Mouse (Mus musculus) left cerebral cortex, postnatal 10 days (tissue): ENCODE measurements around the gene Trf. TPM values are rescaled to one million over a fixed set of nuclear protein-coding genes. Genes with fewer than 3 reads are reported as not detected.
"Not testable (repeated sequence)": the region's sequence is repeated elsewhere in the genome, so short reads cannot be mapped to it uniquely, and the experiment has no call there.

Experiments used
- DNase-seq, 2 experiments: peaks; one replicate each; pipeline ENCODE4 v3.0.0; 2021 to 2022; ENCODE audit warnings: low spot score in 2 of 2, mixed read lengths in 1 of 2; ENCODE audit errors: extremely low spot score in 1 of 2
- intact Hi-C: fragments of 180-260 bp; cut with DNase I; formaldehyde crosslinking; loops from one replicate; pipeline ENCODE4 v1.15.1; 2025
- total RNA-seq, 2 experiments: library from RNA; stranded (reverse); gene quantifications; 2 replicates each; pipeline ENCODE4 v1.2.3; 2021

Trf gene
- total RNA-seq, 2 experiments from 2014 or later: 13.7 to 19.2 TPM

DNA sequence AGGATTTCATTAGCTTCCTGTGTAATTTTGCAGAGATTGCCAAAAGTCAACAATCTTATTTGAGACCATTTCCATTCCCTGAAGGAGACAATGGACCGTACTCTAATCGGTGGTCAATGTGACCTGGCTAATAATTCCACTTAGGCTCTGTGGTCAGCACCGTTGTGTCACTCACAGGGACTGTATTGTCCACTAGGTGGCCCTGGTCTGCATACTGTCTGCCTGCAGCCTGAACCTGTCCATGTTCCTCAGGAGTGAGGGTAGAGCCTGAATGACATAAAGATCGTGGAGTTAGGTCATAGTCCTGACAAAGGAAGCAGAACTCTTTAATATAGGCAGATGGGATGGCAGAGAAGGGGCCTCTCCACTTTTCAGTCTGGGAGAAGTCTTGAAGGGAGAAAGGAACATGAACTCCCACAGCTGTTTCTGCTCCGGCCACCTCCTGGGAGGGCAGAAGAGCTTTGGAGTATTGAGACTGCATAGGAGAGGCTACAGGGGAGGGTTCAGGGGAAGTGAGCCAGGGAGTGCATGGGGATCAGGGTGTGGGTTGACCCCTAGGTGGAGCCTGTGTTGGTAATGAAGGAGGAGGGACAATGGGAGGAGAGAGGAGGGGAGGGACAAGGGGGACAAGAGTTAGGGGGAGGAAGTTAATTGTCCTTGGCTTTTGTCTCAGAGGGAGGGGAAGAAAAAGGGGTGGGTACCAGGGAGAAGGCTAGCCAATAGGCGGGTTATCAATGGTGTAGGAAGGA, 55.3 kb downstream of the Trf start:
- peak in 1 of 2 experiments; percentile 46 for DNase-seq
- intact Hi-C loops: loop anchor here (5.0 kb wide), 1 partner anchor 83 kb away; no protein-coding TSS in a partner anchor

DNA sequence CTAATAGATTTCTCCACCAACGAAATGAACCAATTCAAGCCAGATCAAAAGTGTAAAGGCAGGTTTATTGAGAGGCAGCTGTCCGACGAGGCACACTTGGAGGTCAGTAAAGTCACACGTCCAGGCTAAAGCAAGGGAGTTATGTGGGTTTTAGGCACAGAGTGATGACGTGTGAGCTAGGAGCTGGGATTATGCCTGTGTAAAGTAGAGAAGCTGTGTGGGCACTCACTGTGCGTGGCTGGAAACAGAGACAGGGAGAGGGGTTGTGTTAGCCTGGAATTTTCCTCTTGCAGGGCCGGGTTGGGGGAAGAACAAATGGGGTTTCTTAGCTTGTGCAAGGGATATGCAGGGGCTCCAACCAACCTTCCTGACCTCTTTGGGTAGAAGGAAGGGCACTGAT, 61.5 kb downstream of the Trf start:
- intact Hi-C loops: no loop called here
- DNase-seq: no peak

DNA sequence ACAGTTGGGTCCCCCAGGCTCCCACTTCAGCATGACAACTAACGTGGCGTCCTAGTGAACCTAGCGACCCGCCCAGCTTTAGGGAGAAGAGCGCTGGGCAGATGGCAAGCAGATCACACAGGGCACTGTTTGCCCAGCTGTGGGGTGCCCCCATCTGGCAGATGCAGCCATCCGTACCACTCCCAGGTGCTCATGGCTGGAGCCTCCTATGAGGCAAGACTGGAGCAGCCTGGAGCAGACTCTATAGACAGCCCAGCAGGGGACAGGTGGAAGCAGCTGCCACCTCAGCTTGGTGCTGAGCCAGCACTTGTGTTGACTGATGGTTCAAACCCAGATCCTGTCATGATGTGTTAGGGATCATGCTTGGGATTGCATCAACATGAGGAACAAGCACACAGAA, 62.2 kb downstream of the Trf start:
- peak in 1 of 2 experiments; percentile 20 for DNase-seq
- intact Hi-C loops: no loop called here

DNA sequence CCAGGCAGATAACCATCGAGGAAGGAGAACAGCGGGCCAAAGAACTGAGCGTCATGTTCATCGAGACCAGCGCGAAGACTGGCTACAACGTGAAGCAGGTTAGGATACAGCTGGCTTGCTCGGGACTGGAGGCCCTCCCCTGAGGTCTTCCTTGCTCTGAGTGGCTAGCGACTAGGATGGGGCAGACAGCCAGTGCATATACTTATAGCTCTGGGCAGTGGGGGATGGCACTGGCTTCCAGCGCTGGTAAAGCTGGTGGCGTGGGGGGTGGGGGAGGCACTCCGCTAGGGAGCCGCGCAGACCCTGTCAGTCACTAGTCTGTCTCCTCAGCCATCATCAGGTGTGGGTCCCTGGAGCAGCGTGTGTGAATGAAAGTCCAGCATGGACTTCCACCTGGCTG, 66.4 kb downstream of the Trf start:
- intact Hi-C loops: no loop called here
- DNase-seq: no peak

DNA sequence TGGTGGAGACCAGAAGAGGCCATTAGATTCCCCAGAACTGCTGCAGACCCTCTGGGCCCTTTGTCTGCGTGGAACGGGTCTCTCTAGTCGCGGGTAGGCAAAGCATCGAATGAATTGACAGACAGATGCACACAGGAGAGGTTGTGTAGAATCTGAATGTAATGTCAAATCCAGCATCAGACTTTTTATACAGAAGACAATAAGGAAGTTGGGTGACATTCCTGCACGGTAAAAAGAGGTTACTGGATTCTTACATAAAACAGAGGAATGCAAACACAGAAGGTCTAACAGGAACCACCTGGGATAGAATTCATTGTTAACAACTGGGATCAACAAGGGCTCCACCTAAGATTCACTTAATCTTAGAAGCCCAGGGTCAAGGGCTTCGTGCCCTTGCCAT, 75.1 kb downstream of the Trf start:
- intact Hi-C loops, DNase-seq: not testable (repeated sequence)

DNA sequence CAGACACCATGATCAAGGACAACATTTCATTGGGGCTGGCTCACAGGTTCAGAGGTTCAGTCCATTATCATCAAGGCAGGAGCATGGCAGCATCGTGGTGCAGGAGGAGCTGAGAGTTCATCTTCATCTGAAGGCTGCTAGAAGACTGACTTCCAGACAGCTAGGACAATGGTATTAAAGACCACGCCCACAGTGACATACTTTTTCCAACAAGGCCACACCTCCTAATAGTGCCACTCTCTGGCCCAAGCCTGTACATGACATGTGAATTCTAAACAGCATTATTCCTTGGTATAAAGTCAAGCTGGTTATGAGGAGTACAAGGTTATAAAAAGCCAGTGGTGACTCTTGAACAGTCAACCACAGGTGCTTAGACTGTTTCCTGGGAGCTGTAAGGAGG, 75.7 kb downstream of the Trf start:
- DNase-seq: no peak
- intact Hi-C loops: no loop called here

Other genes starting within 250 kb of the Trf start
- gene Slco2a1, start 241.7 kb downstream of the Trf start, total RNA-seq: 1 to 10 TPM; 1.9 to 3.2 TPM
- gene Rab6b, start 118.7 kb downstream of the Trf start, total RNA-seq: 100 to 1,000 TPM; 623 to 633 TPM
- gene Srprb, start 28.3 kb downstream of the Trf start, total RNA-seq: 10 to 100 TPM; 20.9 to 22.4 TPM
- gene Gm20425, start 137 bp downstream of the Trf start, total RNA-seq: 1 to 10 TPM; 2.9 to 4.2 TPM
- under 1 TPM; 0.49 to 0.99 TPM for gene 1300017J02Rik, start 74.6 kb upstream of the Trf start, total RNA-seq
- gene Topbp1, start 74.8 kb upstream of the Trf start, total RNA-seq: 10 to 100 TPM; 26.0 to 27.4 TPM
- gene Cdv3, start 135.4 kb upstream of the Trf start, total RNA-seq: 100 to 1,000 TPM; 101 to 107 TPM
- 1 to 10 TPM; 1.4 to 2.9 TPM for gene Bfsp2, start 250.0 kb upstream of the Trf start, total RNA-seq